Mouse (Mus musculus) forebrain, embryonic 10.5 days (tissue): ENCODE data around the gene Usp33. TPM values are rescaled to one million over a fixed set of nuclear protein-coding genes. Genes with fewer than 3 reads are reported as not detected.

Experiments used
- DNase-seq: peaks from one replicate; pipeline ENCODE4 v3.0.0-alpha.2; 2017; ENCODE audit warnings: low spot score; ENCODE audit errors: extremely low spot score
- H3K27ac ChIP-seq: fragments of 300-500 bp; sonication (generic); 2 replicates; pipeline ENCODE4 v1.5.1; 2016; ENCODE audit warnings: mild to moderate bottlenecking
- H3K27me3 ChIP-seq: fragments of 300-500 bp; sonication (generic); 2 replicates; pipeline ENCODE4 v1.6.1; 2016; ENCODE audit warnings: mild to moderate bottlenecking; ENCODE audit not compliant: poor library complexity, severe bottlenecking
- H3K36me3 ChIP-seq: fragments of 300-500 bp; sonication (generic); replicated peaks from 2 replicates; pipeline ENCODE4 v1.6.1; 2016; ENCODE audit warnings: mild to moderate bottlenecking, moderate library complexity
- H3K4me1 ChIP-seq: fragments of 300-500 bp; sonication (generic); 2 replicates; pipeline ENCODE4 v1.6.1; 2016
- H3K4me3 ChIP-seq: fragments of 300-500 bp; sonication (generic); 2 replicates; pipeline ENCODE4 v1.5.1; 2016; ENCODE audit warnings: mild to moderate bottlenecking, moderate library complexity
- H3K9me3 ChIP-seq: fragments of 300-500 bp; sonication (generic); 2 replicates; pipeline ENCODE4 v1.6.1; 2016; ENCODE audit warnings: mild to moderate bottlenecking, moderate library complexity
- WGBS: fragments of 180-500 bp; shearing (Covaris S2); methylation state at CpG from one replicate; pipeline ENCODE4 v1.1.7; 2016; 5-methylcytosine and 5-hydroxymethylcytosine counted together
- polyA plus RNA-seq: library from polyadenylated mRNA; unstranded; fragments of >200 nt; fragmentation: Nextera tagmentation; extraction: Ambion mirVana; gene quantifications from 2 replicates; pipeline ENCODE4 v1.2.1, GENCODE M21; 2016

The Usp33 gene
- polyA plus RNA-seq, 1 experiment from 2014 or later: 47.4 TPM

- no peaks in the 10 kb centered on the region for H3K27me3 ChIP-seq
- no peak for DNase-seq
- peaks cover 38% of the 10 kb centered on the region for H3K36me3 ChIP-seq
- WGBS: 3% methylated on average over 10 of the region's 10 CpGs
- H3K4me3 ChIP-seq: peak overlapping the region; percentile 85
- H3K27ac ChIP-seq: peak overlapping the region; percentile 99
- H3K4me1 ChIP-seq: peaks cover 34% of the 10 kb centered on the region
- no peaks in the 10 kb centered on the region for H3K9me3 ChIP-seq
These were observed 50.7 kb downstream of the Usp33 start for GRCm38 (mm10) chr3:152396988-152397314.

GRCm38 (mm10) chr3:152397335-152397940 lies 51.2 kb downstream of the Usp33 start:
- no peaks in the 10 kb centered on the region for H3K9me3 ChIP-seq
- no peaks in the 10 kb centered on the region for H3K27me3 ChIP-seq
- peaks cover 33% of the 10 kb centered on the region for H3K36me3 ChIP-seq
- no peak for DNase-seq
- peak overlapping the region; percentile 85 for H3K4me3 ChIP-seq
- H3K4me1 ChIP-seq: peaks cover 39% of the 10 kb centered on the region
- peak overlapping the region; percentile 99 for H3K27ac ChIP-seq
- 77% methylated on average over 9 of the region's 9 CpGs for WGBS

GRCm38 (mm10) chr3:152400441-152400840 lies 54.2 kb downstream of the Usp33 start:
- Histone ChIP-seq H3K4me3 (no peak overlapping the region), H3K9me3 (no peaks in the 10 kb centered on the region), H3K36me3 (peaks cover 14% of the 10 kb centered on the region), H3K4me1 (peaks cover 26% of the 10 kb centered on the region), H3K27me3 (no peaks in the 10 kb centered on the region), H3K27ac (no peak overlapping the region)
- no peak for DNase-seq
- WGBS: 83% methylated on average over 5 of the region's 5 CpGs

DNA sequence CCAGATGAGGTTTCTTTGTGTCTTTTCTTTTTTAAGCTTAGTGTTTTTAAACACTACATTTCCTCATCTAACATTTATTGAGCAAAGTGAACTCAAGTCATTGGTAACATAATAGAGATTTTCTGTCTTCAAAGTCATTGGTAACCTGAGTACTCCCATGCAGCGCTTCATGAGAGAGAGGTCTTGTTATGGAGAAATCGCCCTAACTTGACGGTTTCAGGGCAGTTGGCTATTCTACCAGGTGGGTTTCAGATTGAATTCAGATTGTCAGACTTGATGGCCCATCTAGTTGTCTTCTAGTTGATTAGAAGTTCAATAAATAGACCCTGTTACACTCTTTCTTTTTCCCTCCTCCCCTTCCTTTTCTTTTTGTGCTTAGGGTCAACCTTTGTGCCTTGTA lies 54.6 kb downstream of the Usp33 start:
- Histone ChIP-seq H3K4me3 (no peak overlapping the region), H3K9me3 (no peaks in the 10 kb centered on the region), H3K27me3 (no peaks in the 10 kb centered on the region), H3K36me3 (peaks cover 14% of the 10 kb centered on the region), H3K4me1 (peaks cover 26% of the 10 kb centered on the region), H3K27ac (no peak overlapping the region)
- WGBS: 84% methylated on average over 3 of the region's 3 CpGs
- DNase-seq: no peak

DNA sequence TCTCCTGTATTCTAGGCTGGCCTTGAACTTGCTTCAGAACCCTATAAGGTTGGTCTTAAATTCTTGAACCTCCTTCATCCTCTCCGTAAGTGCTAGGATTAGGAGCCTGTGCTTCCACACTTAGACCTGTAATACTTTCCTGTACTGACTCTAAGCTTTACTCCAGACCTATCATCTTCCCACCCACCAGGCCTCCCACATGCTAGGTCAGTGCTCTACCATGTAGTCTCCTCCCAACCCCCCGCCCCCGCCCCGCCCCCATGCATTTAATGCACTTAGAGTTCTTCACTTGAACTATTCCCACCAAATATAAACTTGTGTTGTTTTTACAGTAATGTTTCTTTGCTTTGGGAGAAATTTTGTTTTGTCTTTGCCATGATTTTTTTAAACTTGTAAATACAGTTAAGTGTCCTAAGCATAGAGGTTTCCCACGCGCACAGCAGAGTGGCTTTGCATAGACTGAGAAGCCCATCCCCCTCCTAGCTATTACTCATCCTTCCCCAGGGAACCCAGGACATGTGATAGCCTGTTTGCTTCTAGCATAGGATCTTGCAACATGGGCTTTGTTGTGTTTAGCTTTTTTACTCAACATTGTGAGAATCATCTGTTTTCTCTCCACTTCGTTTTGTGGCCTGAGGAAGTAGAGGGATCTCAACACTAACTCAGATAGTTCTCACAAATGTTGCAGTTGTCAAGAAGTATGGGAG lies 55.8 kb downstream of the Usp33 start:
- no peaks in the 10 kb centered on the region for H3K27me3 ChIP-seq
- no peak overlapping the region for H3K27ac ChIP-seq
- DNase-seq: no peak
- H3K36me3 ChIP-seq: peaks cover 14% of the 10 kb centered on the region
- 85% methylated on average over 7 of the region's 7 CpGs for WGBS
- H3K9me3 ChIP-seq: no peaks in the 10 kb centered on the region
- no peak overlapping the region for H3K4me3 ChIP-seq
- H3K4me1 ChIP-seq: peaks cover 24% of the 10 kb centered on the region

DNA sequence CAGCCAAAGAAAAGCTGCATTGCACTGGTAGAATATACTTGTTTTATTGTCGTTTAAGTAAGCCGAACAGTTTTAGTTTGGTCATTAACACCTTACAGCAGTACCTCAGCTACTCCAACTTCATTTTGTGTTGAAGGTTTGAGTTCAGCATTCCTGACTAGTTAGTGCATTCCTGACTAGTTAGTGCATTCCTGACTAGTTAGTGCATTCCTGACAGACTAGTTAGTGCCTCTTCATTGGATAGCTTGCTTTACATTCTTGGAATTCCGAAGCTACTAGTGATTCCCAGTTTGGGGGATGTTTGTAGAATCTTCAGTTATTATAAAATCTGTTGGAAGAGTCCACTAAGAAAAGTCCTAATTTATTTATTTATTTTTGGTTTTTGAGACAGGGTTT lies 56.4 kb downstream of the Usp33 start:
- H3K27me3 ChIP-seq: no peaks in the 10 kb centered on the region
- H3K36me3 ChIP-seq: peaks cover 14% of the 10 kb centered on the region
- 95% methylated on average over 3 of the region's 3 CpGs for WGBS
- no peak overlapping the region for H3K27ac ChIP-seq
- no peak overlapping the region for H3K4me3 ChIP-seq
- H3K9me3 ChIP-seq: no peaks in the 10 kb centered on the region
- peaks cover 18% of the 10 kb centered on the region for H3K4me1 ChIP-seq
- DNase-seq: no peak

DNA sequence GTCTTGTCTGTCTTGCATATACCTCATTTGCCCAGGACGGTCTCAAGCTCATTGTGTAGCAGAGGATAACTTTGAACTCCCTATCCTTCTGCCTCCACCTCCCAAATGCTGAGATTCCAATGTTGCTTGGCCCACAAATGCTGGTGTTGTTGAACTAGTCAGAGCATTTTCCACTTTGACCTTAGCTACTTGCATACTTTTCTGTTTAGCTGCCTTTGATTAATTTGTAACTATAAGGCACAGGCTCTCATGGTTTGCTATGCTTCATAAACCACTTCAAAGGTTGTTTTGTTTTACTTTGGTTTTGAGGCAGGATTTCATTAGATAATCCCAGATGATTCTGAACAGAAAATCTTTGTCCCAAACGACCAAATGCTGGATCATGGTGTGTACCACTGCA lies 57.5 kb downstream of the Usp33 start:
- WGBS: 77% methylated on average over 2 of the region's 2 CpGs
- Histone ChIP-seq H3K27ac (no peak overlapping the region), H3K4me1 (peaks cover 11% of the 10 kb centered on the region), H3K4me3 (no peak overlapping the region), H3K9me3 (no peaks in the 10 kb centered on the region), H3K36me3 (peaks cover 9% of the 10 kb centered on the region), H3K27me3 (no peaks in the 10 kb centered on the region)
- no peak for DNase-seq

GRCm38 (mm10) chr3:152405420-152405819 lies 59.1 kb downstream of the Usp33 start:
- no peaks in the 10 kb centered on the region for H3K9me3 ChIP-seq
- no peak overlapping the region for H3K27ac ChIP-seq
- DNase-seq: no peak
- 93% methylated on average over 7 of the region's 7 CpGs for WGBS
- no peaks in the 10 kb centered on the region for H3K27me3 ChIP-seq
- peaks cover 7% of the 10 kb centered on the region for H3K36me3 ChIP-seq
- no peak overlapping the region for H3K4me3 ChIP-seq
- peaks cover 11% of the 10 kb centered on the region for H3K4me1 ChIP-seq

DNA sequence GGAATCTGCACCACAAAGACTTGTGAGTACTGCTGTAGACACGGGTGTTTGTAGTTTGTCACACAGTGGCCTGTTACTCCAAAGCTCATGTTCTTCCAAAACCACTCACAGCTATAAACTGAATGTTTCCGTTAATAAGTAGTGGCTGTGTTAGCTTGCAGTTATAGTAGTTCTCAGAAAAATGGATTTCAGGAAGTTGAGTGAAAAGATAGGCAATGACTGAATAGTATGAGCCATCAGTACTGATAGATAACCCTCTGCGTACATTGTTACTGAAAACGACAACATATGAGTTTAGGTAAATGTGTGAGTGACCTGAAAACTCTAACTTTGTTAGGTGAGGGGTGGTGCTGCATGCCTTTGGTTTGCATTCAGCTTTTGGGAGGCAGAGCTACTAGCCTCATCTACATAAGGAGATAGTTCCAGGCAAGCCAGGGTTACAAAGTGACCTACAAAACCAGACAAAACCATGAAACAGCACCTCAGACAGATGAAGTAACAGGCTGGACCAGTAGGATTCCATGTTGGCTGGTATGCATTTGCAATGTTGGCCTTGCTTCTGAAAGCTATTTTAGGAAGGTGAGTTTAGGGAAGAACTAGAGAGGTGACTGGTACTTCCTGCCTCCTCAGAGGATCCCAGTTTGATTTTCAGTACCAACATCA lies 59.8 kb downstream of the Usp33 start:
- H3K9me3 ChIP-seq: no peaks in the 10 kb centered on the region
- 87% methylated on average over 4 of the region's 4 CpGs for WGBS
- no peak overlapping the region for H3K4me3 ChIP-seq
- H3K27ac ChIP-seq: no peak overlapping the region
- peaks cover 5% of the 10 kb centered on the region for H3K36me3 ChIP-seq
- peaks cover 9% of the 10 kb centered on the region for H3K4me1 ChIP-seq
- DNase-seq: no peak
- no peaks in the 10 kb centered on the region for H3K27me3 ChIP-seq

GRCm38 (mm10) chr3:152410980-152411551 lies 64.8 kb downstream of the Usp33 start:
- 0 out of 2 replicates have a peak, but pooled peaks cover 4% of the 10 kb centered on the region for H3K4me1 ChIP-seq
- H3K27me3 ChIP-seq: no peaks in the 10 kb centered on the region
- H3K27ac ChIP-seq: no peak overlapping the region
- H3K36me3 ChIP-seq: peaks cover 5% of the 10 kb centered on the region
- H3K9me3 ChIP-seq: no peaks in the 10 kb centered on the region
- WGBS: 89% methylated on average over 7 of the region's 7 CpGs
- DNase-seq: no peak
- H3K4me3 ChIP-seq: no peak overlapping the region

DNA sequence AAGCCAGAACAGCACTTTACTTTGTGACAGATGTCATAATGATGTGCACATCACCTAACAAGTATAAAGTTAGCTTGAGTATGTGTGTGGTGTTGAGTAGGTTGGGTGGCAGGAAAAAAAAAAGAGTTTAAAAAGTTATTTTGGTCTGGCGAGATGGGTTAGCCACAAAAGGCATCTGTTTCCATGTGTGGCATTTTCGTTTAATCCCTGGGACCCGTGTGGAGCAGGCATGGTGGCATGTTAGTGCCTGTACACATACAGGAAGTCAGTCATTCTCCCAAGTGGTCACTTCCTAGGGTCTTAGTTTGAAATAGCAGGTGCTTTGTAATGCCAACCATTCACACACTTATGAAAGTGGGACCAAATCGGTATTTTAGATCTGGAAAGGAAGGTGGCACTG lies 66.1 kb downstream of the Usp33 start:
- 89% methylated on average over 4 of the region's 4 CpGs for WGBS
- peaks cover 5% of the 10 kb centered on the region for H3K36me3 ChIP-seq

GRCm38 (mm10) chr3:152428925-152429324 lies 82.6 kb downstream of the Usp33 start:
- Histone ChIP-seq H3K4me3 (no peak overlapping the region), H3K27me3 (no peaks in the 10 kb centered on the region), H3K9me3 (no peaks in the 10 kb centered on the region), H3K36me3 (peaks cover 65% of the 10 kb centered on the region), H3K27ac (no peak overlapping the region), H3K4me1 (no peaks in the 10 kb centered on the region)
- WGBS: 94% methylated on average over 8 of the region's 8 CpGs
- DNase-seq: peak; percentile 6

More for the DNA sequence above, 66.1 kb downstream of the Usp33 start:
- 0 out of 2 replicates have a peak, but pooled peaks cover 4% of the 10 kb centered on the region for H3K4me1 ChIP-seq
- H3K4me3 ChIP-seq: no peak overlapping the region
- no peak for DNase-seq
- H3K27ac ChIP-seq: no peak overlapping the region
- H3K9me3 ChIP-seq: no peaks in the 10 kb centered on the region
- no peaks in the 10 kb centered on the region for H3K27me3 ChIP-seq

DNA sequence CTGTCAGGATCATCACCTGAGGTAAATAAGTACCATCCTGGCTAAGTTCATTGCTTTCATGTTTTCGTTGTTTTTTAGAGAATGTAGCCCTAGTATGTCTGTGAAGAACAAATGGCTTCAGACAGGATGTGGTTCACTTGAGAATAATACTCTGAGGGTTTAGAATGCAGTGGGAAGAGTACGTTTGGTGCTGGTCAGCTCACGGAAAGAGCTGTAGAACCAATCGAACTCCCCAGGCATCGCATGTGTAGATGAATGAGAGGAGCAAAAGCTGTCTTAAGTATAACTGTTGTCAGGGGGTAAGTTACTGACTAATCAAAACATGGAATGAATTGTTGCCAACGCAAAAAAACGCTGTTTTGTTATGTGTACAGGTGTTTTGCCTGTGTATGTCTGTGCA lies 86.4 kb downstream of the Usp33 start:
- H3K36me3 ChIP-seq: peaks cover 71% of the 10 kb centered on the region
- H3K27ac ChIP-seq: no peak overlapping the region
- WGBS: 95% methylated on average over 7 of the region's 7 CpGs
- H3K27me3 ChIP-seq: no peaks in the 10 kb centered on the region
- peak; percentile 5 for DNase-seq
- H3K4me3 ChIP-seq: no peak overlapping the region
- no peaks in the 10 kb centered on the region for H3K9me3 ChIP-seq
- no peaks in the 10 kb centered on the region for H3K4me1 ChIP-seq
